Mouse (Mus musculus) layer of hippocampus, postnatal 36 days (tissue): ENCODE data around the gene Cd160. TPM values are rescaled to one million over a fixed set of nuclear protein-coding genes. Genes with fewer than 3 reads are reported as not detected.

Experiments
- DNase-seq, 2 experiments: peaks; one replicate each; pipeline ENCODE4 v3.0.0; 2022
- total RNA-seq, 2 experiments: library from RNA; stranded (reverse); gene quantifications; 2 replicates each; pipeline ENCODE4 v1.2.3; 2021

Gene Cd160
- total RNA-seq, 2 experiments from 2014 or later: not detected

DNA sequence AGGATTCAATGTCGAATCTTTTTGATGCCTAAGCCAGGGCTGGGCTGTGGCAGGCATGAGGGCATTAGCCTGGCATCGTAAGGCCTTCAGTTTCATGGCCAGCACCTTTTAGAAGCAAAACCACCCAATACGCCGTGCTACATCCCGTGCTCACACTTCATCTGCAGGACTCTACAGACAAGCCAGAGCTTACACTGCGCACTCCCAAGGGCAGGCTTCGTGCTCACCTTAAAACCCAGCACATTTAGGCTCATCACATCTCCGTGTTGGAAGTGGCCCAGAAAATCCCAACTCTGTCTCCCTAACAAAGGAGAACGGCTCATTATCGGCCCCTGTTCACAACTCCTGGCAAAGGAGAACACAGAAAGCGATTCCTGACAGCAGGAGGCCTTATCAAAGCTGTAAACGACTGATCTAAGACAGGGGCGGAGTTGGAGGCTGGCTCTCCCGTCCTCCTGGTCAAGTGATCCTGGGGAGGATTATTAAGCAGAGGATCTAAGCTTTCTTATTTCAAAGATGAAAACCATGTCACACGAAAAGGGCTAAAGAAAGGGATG lies 765 bp downstream of the Cd160 start:
- DNase-seq: no peak

DNA sequence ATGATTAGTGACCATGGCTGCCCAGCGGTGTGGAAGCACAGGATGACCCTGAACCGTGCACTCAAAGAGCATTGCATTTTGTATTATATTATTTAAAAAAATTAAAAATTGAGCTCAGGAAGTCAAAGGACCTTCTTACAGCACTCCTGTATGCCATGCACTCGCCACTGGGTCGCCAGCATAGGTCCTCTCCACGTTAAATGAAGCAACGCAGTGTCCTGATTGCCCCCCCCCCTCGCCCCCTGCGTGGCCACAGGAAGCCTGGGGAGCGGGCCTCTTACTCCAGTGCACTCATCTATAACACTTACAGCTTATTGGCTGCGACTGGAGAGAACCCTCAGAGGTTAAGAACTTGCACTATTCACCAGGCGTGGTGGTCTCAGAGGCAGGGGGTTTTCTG lies 3.9 kb downstream of the Cd160 start:
- no peak for DNase-seq

DNA sequence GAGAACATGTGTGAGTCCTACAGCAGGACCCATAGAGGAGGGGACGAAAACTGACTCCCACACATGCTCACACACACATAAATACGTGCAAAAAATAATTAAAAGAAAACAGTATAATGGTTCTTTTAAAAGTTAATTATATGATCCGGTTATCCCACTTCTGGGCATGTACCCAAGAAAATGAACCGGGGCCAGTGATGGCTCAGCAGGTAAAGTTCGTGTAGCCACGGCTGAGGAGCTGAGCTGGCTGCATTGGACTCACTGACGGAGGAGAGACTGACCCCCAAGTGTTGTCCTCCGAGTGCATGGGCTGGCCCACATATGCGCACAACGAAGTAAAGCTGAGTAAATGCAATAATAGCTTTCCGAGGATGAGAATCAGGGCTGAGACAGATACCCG lies 4.5 kb downstream of the Cd160 start:
- no peak for DNase-seq

DNA sequence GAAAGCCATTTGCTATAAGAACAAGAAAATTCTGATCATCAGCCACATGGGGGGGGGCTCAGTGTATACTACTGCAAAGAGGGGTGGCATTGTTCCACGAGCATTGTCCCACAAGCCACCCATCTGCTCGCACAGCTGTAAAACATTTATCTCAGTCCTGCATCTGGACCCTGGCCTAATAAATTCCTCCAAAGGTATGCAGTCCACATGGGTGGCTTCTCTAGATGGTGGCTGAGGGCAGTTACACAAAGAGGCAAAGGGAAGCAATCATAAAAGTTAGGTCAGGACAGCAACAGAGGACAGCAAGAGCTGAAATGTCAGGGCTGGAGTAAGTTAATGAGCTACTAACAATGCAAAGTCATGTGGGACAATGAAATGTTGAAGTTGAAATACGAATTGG lies 5.5 kb downstream of the Cd160 start:
- DNase-seq: no peak

DNA sequence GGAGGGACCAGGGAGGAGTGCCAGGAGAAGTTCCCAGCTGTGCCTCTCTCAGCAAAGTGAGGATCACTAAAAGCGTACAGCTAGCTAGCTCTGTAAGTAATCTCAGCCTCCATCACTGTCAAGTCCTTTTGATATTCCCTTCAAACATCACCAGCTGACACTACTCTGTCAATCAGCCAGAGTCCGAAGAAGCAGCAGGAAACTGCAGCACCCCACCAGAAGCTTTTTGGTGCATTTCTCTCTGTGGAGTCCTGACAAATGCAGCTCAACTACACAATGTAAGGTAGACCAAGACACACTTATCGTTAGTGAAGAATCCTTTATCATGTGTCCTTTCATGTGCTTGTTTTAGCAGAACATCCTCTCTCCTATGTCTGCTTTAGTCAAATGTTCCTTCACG lies 7.6 kb downstream of the Cd160 start:
- DNase-seq: no peak

DNA sequence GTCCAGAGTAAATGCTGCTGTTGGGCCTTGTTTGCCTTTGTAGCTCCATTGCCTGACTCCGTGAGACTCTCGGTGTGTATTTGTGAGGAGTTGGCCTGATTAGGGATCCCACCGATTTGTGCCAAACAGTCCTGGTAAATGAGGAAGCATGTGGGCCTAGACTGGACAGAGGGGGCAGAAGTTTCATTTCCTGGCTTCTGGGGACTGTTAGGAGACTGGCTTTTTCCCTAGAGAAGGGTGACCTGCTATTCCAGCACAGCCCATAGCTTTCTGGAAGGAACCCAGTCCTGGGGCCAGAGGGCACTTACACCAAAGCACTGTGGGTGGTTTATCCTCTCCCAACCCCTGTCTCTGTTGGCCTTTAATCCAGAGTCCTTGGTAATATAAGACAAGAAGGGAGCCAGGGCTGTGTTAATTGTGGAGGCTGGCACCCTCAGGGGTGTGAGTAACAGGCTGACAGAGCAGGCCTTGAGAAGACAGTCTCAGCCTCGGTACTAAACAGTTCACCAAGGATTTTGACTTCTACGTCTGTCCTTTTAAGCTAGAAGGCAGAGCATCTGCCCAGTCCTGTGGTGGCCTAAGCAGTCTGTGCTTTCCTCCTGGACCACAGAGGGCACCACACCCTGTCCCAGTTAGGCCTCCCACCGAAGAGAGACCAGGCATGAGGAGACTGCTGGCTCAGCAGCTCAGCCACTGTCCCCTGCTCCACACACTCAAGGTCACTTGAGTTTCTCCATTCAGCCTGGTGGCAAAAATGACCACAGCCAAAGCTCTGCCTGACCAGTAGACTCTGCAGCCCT lies 8.8 kb downstream of the Cd160 start:
- DNase-seq: no peak

DNA sequence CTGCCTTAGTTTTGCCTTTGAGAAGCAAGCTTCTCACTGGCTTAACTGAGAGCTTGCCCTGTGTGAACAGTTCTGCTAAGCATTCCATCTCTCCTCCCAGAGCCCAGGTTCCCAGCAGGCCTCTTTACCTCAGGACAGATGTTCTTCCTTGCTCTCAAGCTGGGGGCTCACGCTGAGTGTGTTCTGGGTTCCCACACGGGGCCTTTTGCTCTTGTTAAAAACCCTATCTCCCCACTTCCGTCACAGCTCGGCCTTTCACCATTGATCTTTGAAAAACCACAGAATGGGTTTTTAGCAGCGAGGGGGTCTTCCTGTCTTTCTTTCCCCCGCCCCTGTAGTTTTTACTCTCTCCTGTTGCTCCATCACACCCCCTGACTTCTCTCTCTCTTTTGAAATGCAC lies 14.8 kb downstream of the Cd160 start:
- DNase-seq: no peak

DNA sequence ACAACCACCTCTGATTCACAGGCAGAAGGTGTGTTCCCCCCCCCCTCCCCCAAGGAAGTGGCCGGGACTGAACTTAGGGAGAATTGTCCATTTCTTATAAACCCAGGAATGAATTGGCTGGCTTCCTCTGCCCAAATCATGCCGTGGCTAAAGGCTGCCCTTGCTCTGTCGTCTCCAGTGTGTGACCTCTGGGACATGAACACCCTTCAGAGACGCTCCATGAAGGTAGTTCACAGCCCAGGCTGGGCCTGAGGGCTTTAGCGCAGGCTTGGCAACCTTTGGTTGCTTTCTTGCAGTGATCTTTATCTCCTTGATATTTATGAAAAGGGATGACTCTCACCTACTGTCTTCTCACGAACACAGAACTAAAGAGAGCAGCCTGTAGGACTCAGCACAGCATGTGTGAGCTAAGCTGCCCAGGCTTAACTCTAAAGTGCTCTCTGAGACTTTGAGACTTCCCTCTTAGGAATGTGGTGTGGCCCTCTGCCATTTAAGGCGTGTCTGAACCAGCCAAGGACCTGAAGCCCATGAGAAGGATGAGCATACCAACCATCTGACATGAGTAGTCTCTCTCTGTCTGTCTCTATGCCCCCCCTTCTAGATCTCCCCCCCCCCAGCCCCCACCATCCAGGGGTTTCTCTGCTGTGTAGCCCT lies 15.4 kb downstream of the Cd160 start:
- DNase-seq: no peak

DNA sequence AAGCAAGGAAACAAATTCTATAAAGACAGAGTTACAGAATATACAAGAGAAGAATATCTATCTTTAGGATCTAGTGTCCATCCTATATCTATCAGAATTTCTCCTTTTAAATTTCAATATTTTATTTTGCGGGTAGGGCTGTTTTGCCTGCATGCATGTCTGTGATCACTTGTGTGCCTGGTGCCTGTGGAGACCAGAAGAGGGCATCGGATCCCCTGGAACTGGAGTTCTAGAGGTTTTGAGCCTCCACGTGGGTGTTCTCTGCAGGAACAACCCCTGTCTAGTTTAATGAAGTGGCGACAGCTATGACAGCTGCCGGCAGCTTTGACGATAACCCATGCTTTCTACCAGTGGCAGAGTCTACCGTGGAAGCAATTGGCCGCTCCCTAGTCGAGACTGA lies 16.0 kb downstream of the Cd160 start:
- peak; percentile 12 for DNase-seq

DNA sequence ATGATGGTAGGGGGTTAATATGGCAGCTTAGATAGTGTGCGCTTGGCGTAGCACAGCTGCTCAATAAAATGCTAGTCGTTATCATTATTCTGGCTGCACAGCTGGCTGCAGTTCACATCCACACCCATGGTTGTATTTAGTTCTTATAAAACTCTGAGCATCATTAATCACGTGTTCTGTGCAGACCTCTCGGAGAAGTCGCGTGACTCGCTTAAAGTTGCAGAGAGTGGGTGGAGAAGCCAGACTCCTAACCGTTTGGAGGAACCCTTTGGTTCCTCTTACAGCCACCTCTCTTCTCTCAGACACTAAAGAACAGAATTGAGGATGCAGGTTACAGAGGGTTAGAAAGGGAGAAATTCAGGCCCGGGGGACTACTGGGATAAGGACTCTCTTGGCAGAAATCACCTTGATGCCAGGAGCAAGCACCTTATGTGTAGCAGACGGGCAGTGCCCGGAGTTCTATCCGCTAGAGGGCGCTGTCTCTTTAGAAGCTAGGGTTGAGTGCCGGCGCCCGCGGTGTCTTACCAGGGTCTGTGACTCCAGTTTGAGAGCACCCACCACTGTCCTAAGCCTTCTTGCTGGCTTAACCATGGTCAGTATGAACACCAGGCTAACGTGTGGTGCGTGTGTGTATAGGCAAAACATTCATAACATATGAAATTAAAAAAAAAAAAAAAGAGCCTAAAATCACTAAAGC lies 16.6 kb downstream of the Cd160 start:
- DNase-seq: peak; percentile 68 to 69

DNA sequence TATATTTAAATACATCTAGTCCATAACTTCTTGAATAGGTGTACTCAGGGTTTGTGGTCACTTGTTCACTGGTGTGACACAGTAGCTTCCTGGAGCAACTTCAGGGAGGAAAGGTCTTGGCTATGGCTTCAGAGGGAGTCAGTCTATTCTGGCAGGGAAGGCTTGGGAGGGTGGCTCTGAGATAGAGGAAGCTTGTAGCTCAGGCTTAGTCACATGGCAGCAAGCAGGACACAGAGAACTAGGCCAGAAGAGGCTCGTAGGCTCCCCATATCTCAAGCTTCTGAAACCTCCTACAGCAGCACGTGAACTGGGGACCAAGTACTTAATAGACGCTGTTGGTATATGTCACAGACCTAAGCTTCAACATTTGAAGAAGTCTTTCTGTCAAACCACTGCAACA lies 17.9 kb downstream of the Cd160 start:
- DNase-seq: no peak

DNA sequence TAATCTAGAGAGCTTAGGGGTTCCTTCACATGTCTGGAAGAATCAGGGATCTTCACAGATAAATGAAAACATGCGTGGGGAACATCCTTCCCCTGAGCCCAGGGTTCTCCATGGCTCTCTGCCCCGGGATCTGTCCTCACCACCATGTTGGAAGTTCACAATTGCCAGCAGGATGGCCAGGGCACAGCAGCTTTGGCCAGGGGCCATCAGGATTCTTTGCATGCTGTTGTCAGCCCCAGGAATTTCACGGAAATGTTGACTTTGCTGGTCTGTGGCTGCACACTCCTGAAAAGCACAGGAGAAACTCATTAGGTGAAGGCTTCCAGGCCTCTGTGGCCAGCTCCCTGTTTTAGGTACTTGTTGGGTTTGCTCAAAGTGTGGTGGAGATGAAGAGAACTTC lies 20.5 kb downstream of the Cd160 start:
- DNase-seq: no peak

DNA sequence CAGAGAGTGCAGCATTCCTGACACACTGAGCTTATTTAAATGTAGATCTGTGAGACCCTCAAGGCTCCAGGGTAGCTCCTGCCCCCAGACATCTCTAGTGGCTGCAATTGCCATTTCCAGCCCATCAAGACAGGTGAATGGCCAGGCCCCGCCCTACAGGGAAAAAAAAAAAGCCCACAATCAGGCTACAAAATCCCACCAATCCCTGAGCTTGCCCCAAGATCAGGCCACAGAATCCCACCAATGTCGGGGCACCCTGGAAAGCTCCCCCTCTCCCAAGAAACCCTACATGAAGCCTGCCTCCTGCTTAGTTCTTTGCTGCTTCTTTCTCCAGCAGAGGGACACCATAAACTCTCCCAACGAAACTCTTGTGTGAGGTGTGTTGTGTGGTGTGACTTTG lies 21.0 kb downstream of the Cd160 start:
- no peak for DNase-seq

DNA sequence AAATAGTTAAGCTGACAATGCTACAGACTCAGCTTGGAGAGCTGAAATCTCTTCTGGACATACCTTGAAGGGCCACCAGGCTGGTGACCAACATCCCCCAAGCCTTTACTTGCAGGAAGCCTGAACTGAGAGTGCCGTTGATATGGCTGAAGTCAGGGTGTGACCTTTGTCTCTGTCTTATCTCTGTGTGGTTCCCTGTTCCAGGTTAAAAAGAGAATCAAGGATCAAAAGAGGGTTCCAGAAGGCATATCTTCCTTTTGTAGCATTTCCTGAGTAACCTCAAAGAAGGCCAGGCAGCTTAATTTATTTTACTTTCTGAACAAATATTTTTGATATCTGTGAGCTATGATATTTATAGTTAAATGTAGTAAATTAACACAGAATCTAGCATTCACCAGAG lies 26.9 kb downstream of the Cd160 start:
- no peak for DNase-seq

DNA sequence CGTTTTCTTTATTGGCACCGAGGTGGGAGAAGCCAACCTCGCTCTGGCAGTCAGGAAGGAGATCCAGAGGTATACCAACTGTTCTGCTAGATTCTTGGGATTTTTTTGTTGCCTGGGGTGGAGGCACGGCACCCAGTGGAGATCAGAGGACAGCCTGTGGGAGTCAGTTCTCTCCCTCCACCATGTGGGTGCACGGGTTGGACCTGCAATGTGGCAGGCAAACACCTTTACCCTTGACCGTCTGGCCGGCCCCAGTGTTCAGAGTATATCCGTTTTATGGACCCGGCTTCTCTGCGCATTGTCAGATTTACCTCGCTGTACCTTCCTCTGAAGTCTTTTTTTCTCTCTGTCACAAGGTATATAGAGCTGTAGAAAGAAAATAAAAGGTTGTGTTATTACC lies 28.9 kb downstream of the Cd160 start:
- no peak for DNase-seq

DNA sequence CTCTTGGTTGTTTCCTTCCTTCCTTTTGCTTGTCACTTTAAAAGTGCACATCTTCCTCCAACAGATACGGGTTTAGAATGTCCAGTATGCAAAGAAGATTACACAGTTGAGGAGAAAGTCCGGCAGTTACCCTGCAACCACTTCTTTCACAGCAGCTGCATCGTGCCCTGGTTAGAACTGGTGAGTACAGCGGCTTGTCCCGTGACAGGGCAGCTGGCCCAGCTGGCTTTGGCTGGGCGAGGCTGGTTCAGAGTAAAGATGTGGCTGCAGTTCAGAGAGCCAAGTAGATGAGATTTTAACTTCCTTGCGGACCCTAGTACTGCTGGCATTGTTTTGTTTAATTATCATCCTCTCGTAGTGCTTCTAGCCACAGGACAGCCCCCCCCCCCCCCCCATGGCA lies 40.6 kb downstream of the Cd160 start:
- peak in 1 of 2 experiments; percentile 18 for DNase-seq

DNA sequence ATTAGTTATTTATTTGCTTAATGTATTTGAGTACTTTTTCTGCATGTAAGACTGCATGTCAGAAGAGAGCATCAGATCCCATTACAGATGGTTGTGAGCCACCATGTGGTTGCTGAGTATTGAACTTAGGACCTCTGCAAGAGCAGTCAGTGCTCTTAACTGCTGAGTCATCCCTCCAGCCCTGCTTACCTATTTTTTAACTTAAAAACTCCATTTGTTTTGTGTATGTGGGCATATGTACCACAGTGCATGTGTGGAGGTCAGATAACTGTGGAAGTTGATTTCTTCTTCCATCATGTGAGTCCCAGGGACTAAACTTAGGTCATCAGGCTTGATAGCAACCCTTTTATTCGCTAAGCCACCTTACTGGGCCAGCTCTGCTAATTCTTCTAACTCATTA lies 41.4 kb downstream of the Cd160 start:
- no peak for DNase-seq

DNA sequence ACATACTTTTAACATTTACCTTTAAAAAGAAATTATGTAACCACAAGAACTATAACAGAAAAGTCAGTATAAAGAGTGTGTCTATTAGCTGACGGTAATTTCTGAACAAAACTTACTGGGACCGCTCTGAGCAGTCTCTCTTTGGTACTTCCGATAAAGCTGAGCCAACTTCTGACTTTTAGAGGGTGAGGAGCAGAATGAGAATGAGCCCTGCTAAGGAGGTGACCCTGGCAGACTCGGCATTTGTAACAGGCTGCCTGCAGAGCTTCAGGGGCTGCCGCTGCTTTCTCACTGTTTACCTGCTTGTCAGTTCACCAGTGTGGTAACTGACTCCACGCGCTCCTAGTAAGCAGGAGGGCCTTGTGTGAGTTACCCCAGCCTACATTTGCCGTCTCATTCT lies 46.9 kb downstream of the Cd160 start:
- DNase-seq: no peak

DNA sequence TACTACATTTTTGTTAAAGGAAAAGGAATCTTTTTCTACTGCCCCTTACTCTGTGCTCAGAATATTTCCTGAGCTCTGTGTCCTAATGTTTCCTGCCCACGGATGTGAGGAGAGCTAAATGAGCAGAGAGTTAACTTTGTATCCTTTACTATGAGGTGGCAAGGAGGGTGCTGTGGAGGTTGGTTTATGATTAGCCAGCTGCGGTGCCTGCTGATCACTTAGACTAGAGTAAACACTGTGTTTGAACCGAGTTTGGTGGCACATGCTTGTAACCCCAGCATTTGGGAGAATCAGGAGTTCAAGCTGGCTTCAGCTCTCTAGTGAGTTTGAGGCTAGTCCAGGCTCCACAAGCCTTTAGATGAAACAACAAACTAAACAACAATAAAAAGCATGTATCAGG lies 52.0 kb downstream of the Cd160 start:
- no peak for DNase-seq

DNA sequence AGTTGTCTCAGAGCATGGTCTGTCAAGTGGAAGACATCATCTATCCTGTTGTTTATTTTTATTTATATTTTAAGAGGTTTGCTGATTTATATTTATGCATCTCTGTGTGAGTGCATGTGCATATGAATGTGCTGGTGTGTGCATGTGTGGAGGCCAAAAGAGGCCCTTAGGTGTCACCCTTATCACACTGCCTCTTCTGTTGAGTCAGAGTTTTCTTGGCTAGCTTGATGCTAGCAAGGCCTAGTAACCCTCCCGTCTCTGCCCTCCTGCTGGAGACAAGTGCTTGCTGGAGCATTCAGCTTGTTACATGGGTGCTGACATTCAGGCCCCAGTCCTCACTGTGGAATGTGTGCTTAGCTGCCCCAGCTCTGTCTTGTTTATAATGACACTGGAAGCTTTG lies 56.2 kb downstream of the Cd160 start:
- DNase-seq: no peak

DNA sequence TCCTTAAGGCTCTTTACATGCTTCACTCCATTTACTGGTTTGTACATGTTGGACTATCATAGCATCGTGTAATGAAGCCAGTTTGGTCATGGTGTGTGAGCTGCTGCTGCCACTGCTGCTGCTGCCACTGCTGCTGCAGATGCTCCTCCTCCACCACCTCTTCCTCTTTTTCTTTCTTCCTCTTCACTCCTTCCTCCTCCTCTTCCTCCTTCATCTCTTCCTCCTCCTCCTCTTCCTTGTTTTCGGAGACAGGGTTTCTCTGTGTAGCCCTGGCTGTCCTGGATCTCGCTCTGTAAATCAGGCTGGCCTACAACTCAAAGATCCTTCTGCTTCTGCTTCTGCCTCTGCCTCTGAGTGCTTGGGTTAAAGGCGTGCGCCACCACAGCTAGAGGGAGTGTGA lies 59.2 kb downstream of the Cd160 start:
- DNase-seq: no peak

DNA sequence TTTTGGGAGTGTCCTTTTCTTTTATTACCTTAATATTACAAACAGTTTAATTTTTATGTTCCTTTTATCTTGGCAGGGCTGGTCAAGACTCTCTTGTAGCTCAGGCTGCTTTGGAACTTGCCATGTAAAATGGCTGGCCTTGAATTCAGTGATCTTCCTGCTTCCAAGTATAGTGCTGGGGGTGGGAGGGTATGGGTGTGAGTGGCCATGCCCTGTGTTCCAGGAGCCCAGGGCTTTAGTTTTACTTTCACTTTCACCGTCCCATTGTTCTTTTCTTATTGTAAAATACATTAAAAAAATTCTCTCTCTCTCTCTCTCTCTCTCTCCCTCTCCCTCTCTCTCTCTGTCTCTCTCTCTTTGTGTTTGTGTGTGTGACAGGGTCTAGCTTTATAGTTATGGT lies 64.6 kb downstream of the Cd160 start:
- DNase-seq: no peak

DNA sequence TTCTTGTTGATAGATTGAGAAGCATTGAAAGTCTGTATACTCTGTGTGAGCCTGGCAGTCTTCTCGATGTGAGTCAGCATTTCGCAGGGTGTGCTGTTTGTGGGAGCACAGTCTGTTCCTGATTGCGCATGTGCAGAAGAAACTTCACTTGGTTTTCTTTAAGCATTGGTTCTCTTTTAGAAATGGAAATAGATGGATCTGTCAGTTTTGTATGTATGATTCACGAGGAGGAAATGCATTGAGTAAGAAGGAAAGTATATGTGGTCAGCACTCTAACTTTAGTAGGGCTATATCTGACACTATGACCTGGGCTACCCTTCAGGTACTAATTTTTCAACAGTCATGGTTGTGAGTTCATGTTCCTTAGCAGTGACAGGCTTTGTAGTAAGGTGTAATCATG lies 69.5 kb downstream of the Cd160 start:
- DNase-seq: peak in 1 of 2 experiments; percentile 16

DNA sequence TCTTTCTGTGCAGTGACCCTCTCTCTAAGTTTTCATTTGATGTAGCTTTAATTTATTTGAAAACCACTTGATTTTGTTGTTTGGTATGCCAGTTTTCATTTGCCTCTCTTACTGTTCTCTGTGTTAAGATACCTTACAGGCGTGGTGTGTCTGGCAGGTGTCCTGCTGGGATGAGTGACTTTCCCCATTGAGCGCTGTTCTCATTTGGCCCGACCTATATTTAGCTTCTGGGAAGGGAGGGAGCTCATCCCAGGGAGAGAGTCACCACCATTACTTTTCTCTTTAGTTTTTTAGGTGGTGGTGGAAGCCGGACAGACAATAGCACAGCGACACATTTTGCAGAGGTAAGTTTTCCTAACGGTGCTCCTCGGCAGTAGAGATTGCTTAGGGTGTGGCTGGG lies 71.5 kb downstream of the Cd160 start:
- no peak for DNase-seq
